Mouse (Mus musculus): ENCODE results near the gene Tprgl. TPM values are rescaled to one million over a fixed set of nuclear protein-coding genes. Genes with fewer than 3 reads are reported as not detected.

The Tprgl gene
- polyA plus RNA-seq, 1 experiment from 2014 or later, result 119 TPM

DNA sequence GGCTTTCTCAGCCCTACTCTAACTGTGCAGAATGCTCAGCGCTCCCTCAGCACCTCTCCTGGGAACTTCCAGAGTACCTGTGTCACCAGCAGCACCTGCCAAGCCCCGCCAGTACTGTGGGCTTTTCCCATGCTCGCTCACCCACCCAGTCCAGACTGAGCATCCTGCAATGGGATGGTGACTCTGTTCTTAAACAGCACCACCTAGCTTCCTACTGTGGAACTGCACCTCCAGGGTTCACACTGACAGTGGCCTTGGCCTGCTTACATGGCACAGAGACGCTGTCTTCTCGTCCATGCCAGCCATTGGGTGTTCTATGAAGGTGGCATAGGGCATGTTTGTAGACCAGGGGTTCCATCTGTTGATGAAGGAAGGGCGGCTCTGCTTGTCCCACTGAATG lies 1.5 kb downstream of the Tprgl start:
- H3K27ac ChIP-seq (replicated peaks), result no peak overlapping the region
- H3K4me3 ChIP-seq, result peak overlapping the region; percentile 95
- peak overlapping the region; percentile 92 for H3K9ac ChIP-seq
- no peaks in the 10 kb centered on the region for H3K9me3 ChIP-seq
- peaks cover 50% of the 10 kb centered on the region for H3K36me3 ChIP-seq
- H3K4me2 ChIP-seq, result peak overlapping the region; percentile 89
- 18% methylated on average over 6 of the region's 6 CpGs for WGBS
- no peaks in the 10 kb centered on the region for H3K27me3 ChIP-seq (replicated peaks)
- peaks cover 17% of the 10 kb centered on the region for H3K4me1 ChIP-seq
- no peak for ATAC-seq (ENCODE audit: extremely low read depth, insufficient number of reproducible peaks, low FRiP score, low TSS enrichment)

DNA sequence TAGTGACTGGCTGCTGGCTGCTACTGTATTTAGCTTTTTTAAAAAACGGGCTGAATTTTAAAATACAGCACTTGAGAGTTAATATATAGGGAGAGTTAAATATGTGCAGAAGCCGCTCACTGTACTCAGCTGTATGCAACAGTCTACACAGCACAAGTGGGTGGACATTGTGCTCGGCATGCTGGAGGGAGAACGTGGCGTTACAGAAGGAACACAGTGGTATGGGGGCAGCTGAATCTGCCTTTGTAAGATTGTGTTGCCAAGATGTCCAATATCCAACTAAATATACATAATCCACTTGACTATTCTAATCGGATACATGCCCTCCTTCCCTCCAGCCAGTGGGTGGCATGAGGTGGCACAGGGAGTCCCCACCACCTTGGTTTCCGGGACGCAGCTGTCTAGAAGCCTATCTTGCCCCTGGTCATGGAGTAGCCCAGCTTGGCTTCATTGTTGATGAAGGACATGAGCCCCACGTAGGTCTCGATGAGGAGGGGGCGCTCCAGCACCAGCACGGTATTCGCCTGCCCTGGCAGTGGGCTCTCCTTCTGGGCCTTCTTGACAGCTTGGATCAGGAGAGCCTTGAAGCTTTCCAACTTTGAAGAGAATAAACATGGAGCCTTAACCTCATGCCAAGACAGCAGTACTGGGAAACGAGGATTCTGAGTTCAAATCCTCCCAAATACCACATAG lies 2.4 kb downstream of the Tprgl start:
- no peak for ATAC-seq (ENCODE audit: extremely low read depth, insufficient number of reproducible peaks, low FRiP score, low TSS enrichment)
- no peaks in the 10 kb centered on the region for H3K27me3 ChIP-seq (replicated peaks)
- H3K4me3 ChIP-seq, result no peak overlapping the region
- H3K4me1 ChIP-seq, result peaks cover 17% of the 10 kb centered on the region
- H3K9ac ChIP-seq, result no peak overlapping the region
- H3K4me2 ChIP-seq, result no peak overlapping the region
- no peak overlapping the region for H3K27ac ChIP-seq (replicated peaks)
- 89% methylated on average over 14 of the region's 14 CpGs for WGBS
- H3K9me3 ChIP-seq, result no peaks in the 10 kb centered on the region
- peaks cover 56% of the 10 kb centered on the region for H3K36me3 ChIP-seq

DNA sequence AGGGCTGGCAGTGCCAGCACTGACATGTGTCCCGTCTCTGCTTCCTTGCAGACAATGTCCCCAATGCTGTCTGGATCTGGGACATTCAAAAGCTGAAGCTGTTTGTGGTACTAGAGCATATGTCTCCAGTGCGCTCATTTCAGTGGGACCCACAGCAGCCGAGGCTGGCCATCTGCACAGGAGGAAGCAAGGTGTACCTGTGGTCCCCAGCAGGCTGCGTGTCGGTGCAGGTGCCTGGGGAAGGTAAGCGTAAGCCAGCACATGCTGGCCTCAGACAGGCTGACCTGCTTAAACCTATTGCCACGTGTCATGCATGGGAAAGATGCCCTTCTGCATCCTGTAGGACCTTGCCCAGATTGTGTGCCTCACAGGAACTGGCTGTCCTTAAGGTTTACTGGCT lies 4.4 kb downstream of the Tprgl start:
- Histone ChIP-seq H3K4me3 (no peak overlapping the region), H3K27ac (replicated peaks) (no peak overlapping the region), H3K4me2 (no peak overlapping the region), H3K27me3 (replicated peaks) (no peaks in the 10 kb centered on the region), H3K4me1 (peaks cover 11% of the 10 kb centered on the region), H3K36me3 (peaks cover 76% of the 10 kb centered on the region), H3K9ac (no peak overlapping the region), H3K9me3 (no peaks in the 10 kb centered on the region)
- ATAC-seq (ENCODE audit: extremely low read depth, insufficient number of reproducible peaks, low FRiP score, low TSS enrichment), result no peak
- 81% methylated on average over 7 of the region's 7 CpGs for WGBS

DNA sequence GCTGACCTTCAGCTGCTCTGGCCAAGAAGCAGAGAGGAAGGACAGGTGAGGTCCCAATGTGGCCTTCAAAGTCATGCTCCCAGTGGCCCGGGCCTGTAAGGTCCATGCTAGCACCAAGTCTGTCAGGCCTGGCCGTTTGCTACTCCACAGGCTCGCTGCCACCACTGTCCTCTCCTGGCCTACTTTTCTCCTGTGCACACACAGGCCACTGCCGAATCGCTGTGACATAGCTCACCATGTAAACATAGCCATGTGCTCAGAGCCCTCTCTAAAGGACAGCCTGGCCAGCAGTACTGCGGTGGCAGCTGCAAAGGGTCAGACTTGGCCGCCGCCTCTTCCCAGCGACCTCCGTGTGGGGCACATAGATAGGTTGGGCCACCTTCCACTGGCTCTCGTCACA lies 6.4 kb downstream of the Tprgl start:
- Histone ChIP-seq H3K4me3 (no peak overlapping the region), H3K4me1 (peaks cover under 1% of the 10 kb centered on the region), H3K27me3 (replicated peaks) (no peaks in the 10 kb centered on the region), H3K36me3 (peaks cover 94% of the 10 kb centered on the region), H3K27ac (replicated peaks) (no peak overlapping the region), H3K9me3 (no peaks in the 10 kb centered on the region), H3K9ac (no peak overlapping the region), H3K4me2 (no peak overlapping the region)
- no peak for ATAC-seq (ENCODE audit: extremely low read depth, insufficient number of reproducible peaks, low FRiP score, low TSS enrichment)
- WGBS, result 71% methylated on average over 11 of the region's 11 CpGs

DNA sequence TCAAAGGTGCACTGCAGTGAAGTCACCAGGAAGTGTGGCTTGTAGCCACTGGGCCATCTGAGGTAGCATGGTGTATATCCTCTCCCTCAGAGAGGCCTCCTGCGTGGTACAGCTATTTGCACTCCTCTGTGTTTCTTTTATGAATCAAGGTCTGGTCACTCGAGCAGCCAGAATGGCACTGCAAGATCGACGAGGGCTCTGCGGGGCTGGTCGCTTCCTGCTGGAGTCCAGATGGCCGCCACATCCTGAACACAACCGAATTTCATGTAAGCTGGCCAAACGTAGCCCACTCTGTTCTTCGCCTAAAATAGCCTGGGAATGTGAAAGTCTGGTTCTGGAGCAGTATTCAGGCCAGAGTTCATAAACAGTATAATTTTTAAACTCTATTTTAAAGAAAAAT lies 14.1 kb downstream of the Tprgl start:
- Histone ChIP-seq H3K4me2 (no peak overlapping the region), H3K9ac (no peak overlapping the region), H3K9me3 (no peaks in the 10 kb centered on the region), H3K36me3 (peaks cover 51% of the 10 kb centered on the region), H3K4me1 (peaks cover 16% of the 10 kb centered on the region), H3K4me3 (no peak overlapping the region), H3K27ac (replicated peaks) (no peak overlapping the region), H3K27me3 (replicated peaks) (peaks cover 6% of the 10 kb centered on the region)
- no peak for ATAC-seq (ENCODE audit: extremely low read depth, insufficient number of reproducible peaks, low FRiP score, low TSS enrichment)
- 76% methylated on average over 10 of the region's 10 CpGs for WGBS

DNA sequence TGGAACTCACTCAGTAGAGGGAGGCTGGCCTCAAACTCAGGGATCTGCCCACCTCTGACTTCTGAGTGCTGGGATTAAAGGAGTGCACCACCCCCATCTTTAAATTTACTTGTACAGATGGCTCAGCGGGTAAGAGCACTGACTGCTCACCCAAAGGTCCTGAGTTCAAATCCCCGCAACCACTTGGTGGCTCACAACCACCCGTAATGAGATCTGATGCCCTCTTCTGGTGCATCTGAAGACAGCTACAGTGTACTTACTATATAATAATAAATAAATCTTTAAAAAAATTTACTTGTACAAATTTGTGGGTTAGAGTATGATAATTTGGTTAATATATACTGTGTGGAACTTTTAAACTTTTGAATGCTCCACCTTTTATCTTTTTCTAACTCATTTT lies 15.8 kb downstream of the Tprgl start:
- no peak for ATAC-seq (ENCODE audit: extremely low read depth, insufficient number of reproducible peaks, low FRiP score, low TSS enrichment)
- Histone ChIP-seq H3K36me3 (peaks cover 35% of the 10 kb centered on the region), H3K4me3 (no peak overlapping the region), H3K9ac (no peak overlapping the region), H3K27me3 (replicated peaks) (peaks cover 22% of the 10 kb centered on the region), H3K4me2 (no peak overlapping the region), H3K9me3 (no peaks in the 10 kb centered on the region), H3K27ac (replicated peaks) (no peak overlapping the region), H3K4me1 (peaks cover 33% of the 10 kb centered on the region)
- WGBS, result 74% methylated on average over 3 of the region's 3 CpGs

DNA sequence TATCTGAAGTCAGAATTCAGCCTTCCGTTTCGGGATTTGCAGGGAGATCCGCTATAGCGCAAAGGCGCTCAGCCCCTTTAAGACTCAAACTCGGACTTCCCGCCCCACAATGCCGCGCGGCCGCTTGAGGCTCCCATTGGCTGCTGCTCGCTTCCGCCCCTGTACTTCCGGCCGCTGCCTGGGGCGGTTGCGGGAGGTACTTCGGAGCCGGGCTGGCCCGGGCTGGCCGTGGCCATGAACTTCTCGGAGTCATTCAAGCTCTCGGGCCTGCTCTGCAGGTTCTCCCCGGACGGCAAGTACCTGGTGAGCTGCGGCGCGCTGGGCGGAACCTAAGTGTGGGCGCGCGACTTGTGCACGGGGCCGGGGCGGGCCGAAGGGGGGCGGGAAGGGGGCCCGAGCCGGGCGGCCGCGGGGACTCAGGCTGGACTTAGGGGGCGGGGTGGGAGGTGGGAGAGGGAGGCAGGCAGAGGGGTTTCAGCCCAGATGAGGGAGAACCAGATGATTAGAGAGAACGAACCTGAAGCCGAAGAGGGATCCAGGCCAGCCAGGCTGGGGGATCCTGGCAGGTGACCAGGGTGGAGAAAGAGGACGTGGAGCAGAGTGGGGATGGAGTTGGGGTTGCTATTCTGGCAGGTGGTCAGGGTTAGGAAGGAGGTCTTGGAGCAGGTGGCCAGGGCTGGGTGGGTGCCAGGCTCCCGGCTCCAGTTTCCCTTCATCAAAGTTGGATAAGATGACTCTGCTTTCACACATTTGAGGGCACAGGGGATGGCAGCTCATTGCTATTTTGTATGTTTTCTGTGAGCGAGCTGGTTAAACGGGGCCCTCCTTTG lies 18.0 kb downstream of the Tprgl start, which contains the start of gene Wrap73:
Wrap73 (plus strand) TSS at position 162 of the 830 bp plus-strand sequence.
- peak within 1 kb of the TSS; percentile 93 for H3K9ac ChIP-seq
- ATAC-seq (ENCODE audit: extremely low read depth, insufficient number of reproducible peaks, low FRiP score, low TSS enrichment), result peak; percentile 84

DNA sequence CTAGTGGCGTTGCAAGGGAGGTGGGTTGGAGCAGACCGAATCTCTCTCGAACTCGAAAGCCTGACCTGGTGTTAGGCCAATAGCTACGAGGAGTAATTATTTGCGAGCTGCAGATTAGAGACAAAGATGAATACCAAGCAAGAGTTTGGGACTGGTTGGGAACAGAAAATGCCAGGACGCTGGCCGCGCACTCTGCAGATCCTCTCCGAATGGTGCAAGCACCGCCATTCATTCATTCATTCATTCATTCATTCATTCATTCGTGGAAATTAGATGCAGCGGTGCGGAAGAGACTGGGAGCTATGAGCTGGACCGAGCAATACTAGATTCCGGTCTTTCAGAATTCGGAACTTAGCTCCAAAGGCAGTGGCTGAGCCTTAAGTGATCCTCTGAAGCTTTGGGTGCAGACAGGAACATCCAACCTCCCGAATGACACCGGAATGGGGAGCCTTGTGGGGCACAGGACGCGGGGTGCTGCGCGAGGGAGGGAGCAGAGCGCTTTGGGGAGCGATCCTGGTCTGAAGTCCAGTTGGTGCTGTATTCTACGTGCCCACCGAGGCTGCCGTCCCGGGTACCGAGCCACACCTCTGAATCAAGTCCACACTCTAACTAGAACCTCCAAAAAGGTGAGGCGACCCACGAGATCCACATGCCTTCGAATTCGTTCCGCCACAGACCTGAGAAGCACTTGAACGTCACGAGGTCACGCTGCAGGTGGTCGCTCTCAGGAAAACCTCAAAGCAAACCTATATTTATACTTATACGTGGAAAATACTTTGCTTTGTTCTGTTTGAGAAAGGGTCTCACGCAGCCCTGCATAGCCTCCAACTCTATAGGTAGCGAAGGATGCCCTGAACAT lies 19.2 kb downstream of the Tprgl start:
- Histone ChIP-seq H3K9ac (peak overlapping the region; percentile 37; the same call in 1 of the 2 replicates), H3K4me3 (peak overlapping the region; percentile 94)
- WGBS, result 2% methylated on average over 42 of the region's 42 CpGs

More for the DNA sequence above, 18.0 kb downstream of the Tprgl start, which contains the start of gene Wrap73:
- peaks cover 38% of the 10 kb centered on the region for H3K4me1 ChIP-seq
- peaks cover 45% of the 10 kb centered on the region for H3K27me3 ChIP-seq (replicated peaks)
- H3K36me3 ChIP-seq, result peaks cover 17% of the 10 kb centered on the region
- no peaks in the 10 kb centered on the region for H3K9me3 ChIP-seq
- H3K4me3 ChIP-seq, result peak within 1 kb of the TSS; percentile 94
- H3K27ac ChIP-seq (replicated peaks), result peak within 1 kb of the TSS; percentile 80
- peak within 1 kb of the TSS; percentile 96 for H3K4me2 ChIP-seq
- WGBS, result 2% methylated on average over 49 of the region's 49 CpGs

DNA sequence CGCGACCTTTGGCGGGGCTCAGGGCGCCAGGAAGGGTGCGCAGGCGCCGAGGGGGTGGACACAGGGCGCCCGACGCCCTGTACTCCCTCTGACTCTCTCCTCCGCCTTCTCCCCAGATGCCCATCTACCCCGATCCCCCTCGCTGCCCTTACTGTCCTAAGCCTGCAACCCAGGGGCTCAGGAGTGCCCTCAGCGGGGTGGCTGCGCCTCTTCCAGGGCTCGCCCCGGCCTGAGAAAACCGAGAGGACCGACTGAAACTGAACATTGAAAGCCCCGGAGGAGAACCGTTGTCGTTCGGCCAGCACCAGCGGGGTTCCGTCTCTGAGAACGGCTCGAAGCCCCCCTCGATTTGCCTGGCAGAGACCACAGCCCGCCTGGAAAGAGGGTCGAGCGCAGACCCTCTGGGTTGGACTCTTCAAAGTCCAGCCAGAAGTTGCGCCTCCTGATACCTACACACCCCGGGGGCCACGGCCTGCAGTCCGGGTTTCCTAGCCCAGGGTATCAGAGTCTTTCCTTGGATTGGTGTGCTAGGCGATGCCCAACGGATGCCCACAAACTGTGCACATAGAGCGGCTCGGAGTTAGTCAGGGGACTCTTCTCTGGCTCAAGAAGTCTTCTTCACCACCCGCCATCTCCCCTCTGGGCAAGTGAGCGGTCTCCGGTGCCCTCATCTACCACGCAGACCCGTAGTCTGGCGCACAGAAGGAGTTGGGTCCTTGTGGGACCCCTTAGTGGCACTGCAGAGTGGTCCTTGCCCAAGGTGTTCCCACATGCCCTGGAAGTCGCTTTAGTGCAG lies 20.1 kb downstream of the Tprgl start:
- peaks cover 65% of the 10 kb centered on the region for H3K27me3 ChIP-seq (replicated peaks)
- no peak for ATAC-seq (ENCODE audit: extremely low read depth, insufficient number of reproducible peaks, low FRiP score, low TSS enrichment)
- WGBS, result 1% methylated on average over 46 of the region's 46 CpGs
- H3K4me3 ChIP-seq, result peak overlapping the region; percentile 94
- H3K4me2 ChIP-seq, result peak overlapping the region; percentile 96
- 0 out of 2 replicates have a peak, but pooled peaks cover 3% of the 10 kb centered on the region for H3K36me3 ChIP-seq
- H3K9me3 ChIP-seq, result no peaks in the 10 kb centered on the region
- H3K27ac ChIP-seq (replicated peaks), result no peak overlapping the region
- H3K9ac ChIP-seq, result peak overlapping the region; percentile 75
- peaks cover 38% of the 10 kb centered on the region for H3K4me1 ChIP-seq

More for the DNA sequence above, 19.2 kb downstream of the Tprgl start:
- Histone ChIP-seq H3K27me3 (replicated peaks) (peaks cover 57% of the 10 kb centered on the region), H3K9me3 (no peaks in the 10 kb centered on the region), H3K36me3 (peaks cover 6% of the 10 kb centered on the region), H3K4me1 (peaks cover 38% of the 10 kb centered on the region), H3K4me2 (peak overlapping the region; percentile 96), H3K27ac (replicated peaks) (no peak overlapping the region)
- no peak for ATAC-seq (ENCODE audit: extremely low read depth, insufficient number of reproducible peaks, low FRiP score, low TSS enrichment)

DNA sequence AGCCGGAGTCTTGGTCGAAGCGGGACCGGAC lies 20.5 kb downstream of the Tprgl start, which contains the start of gene Trp73:
Trp73 (minus strand) TSS at position 27 of the 31 bp plus-strand sequence.
- peaks cover 38% of the 10 kb centered on the region for H3K4me1 ChIP-seq
- no peak for ATAC-seq (ENCODE audit: extremely low read depth, insufficient number of reproducible peaks, low FRiP score, low TSS enrichment)
- no peaks in the 10 kb centered on the region for H3K9me3 ChIP-seq
- no peak within 1 kb of the TSS for H3K27ac ChIP-seq (replicated peaks)
- no peaks in the 10 kb centered on the region for H3K36me3 ChIP-seq
- WGBS, result 0% methylated on average over 3 of the region's 4 CpGs
- peaks cover 69% of the 10 kb centered on the region for H3K27me3 ChIP-seq (replicated peaks)
- H3K9ac ChIP-seq, result peak within 1 kb of the TSS; percentile 75
- H3K4me2 ChIP-seq, result peak within 1 kb of the TSS; percentile 96
- peak within 1 kb of the TSS; percentile 94 for H3K4me3 ChIP-seq
